Mouse (Mus musculus): ENCODE data around the gene Cblb. TPM values are rescaled to one million over a fixed set of nuclear protein-coding genes. Genes with fewer than 3 reads are reported as not detected.

Cblb gene
- 18.1 and 19.3 TPM in 2 replicates for polyA plus RNA-seq (2015; fragmentation: Nextera tagmentation; extraction: Ambion mirVana)

- H3K9ac ChIP-seq: peak within 1 kb of the TSS; percentile 93
- peaks cover 28% of the 10 kb centered on the region for H3K4me1 ChIP-seq
- H3K4me2 ChIP-seq: peak within 1 kb of the TSS; percentile 60
- no peaks in the 10 kb centered on the region for H3K27me3 ChIP-seq
- H3K27ac ChIP-seq: peak within 1 kb of the TSS; percentile 98
- H3K9me3 ChIP-seq (replicated peaks): no peaks in the 10 kb centered on the region
- peak within 1 kb of the TSS; percentile 98 for H3K4me3 ChIP-seq (replicated peaks)
- ATAC-seq (replicated peaks; ENCODE audit: low FRiP score): peak; percentile 100
- peaks cover 18% of the 10 kb centered on the region for H3K36me3 ChIP-seq
- WGBS: under 1% methylated on average over 38 of the region's 38 CpGs
These were observed at the start of gene Cblb for GRCm38 (mm10) chr16:52031091-52031689. Gene Cblb (plus strand): TSS chr16:52031225.

- H3K9ac ChIP-seq: no peak overlapping the region
- H3K36me3 ChIP-seq: no peaks in the 10 kb centered on the region
- H3K27me3 ChIP-seq: no peaks in the 10 kb centered on the region
- H3K4me1 ChIP-seq: peaks cover 3% of the 10 kb centered on the region; the same call in 1 of the 2 replicates
- no peak overlapping the region for H3K4me2 ChIP-seq
- no peaks in the 10 kb centered on the region for H3K9me3 ChIP-seq (replicated peaks)
- no peak overlapping the region for H3K27ac ChIP-seq
- WGBS: 63% methylated on average over 8 of the region's 8 CpGs
- H3K4me3 ChIP-seq (replicated peaks): no peak overlapping the region
- ATAC-seq (replicated peaks; ENCODE audit: low FRiP score): no peak
These were observed 45.6 kb upstream of the Cblb start for GRCm38 (mm10) chr16:51985436-51985835.

GRCm38 (mm10) chr16:51986207-51986606, 44.8 kb upstream of the Cblb start:
- ATAC-seq (replicated peaks; ENCODE audit: low FRiP score): no peak
- 75% methylated on average over 3 of the region's 3 CpGs for WGBS
- H3K36me3 ChIP-seq: no peaks in the 10 kb centered on the region

GRCm38 (mm10) chr16:51987085-51987620, 43.9 kb upstream of the Cblb start:
- no peak; the same call in 1 of the 2 replicates for ATAC-seq (replicated peaks; ENCODE audit: low FRiP score)
- Histone ChIP-seq H3K27me3 (no peaks in the 10 kb centered on the region), H3K9me3 (replicated peaks) (no peaks in the 10 kb centered on the region), H3K4me1 (peaks cover 3% of the 10 kb centered on the region; the same call in 1 of the 2 replicates), H3K4me2 (no peak overlapping the region), H3K4me3 (replicated peaks) (no peak overlapping the region), H3K9ac (no peak overlapping the region), H3K27ac (no peak overlapping the region), H3K36me3 (no peaks in the 10 kb centered on the region)
- WGBS: 53% methylated on average over 4 of the region's 4 CpGs

More at GRCm38 (mm10) chr16:51986207-51986606, 44.8 kb upstream of the Cblb start:
- H3K4me3 ChIP-seq (replicated peaks): no peak overlapping the region
- H3K27ac ChIP-seq: no peak overlapping the region
- H3K9ac ChIP-seq: no peak overlapping the region
- no peak overlapping the region for H3K4me2 ChIP-seq
- peaks cover 3% of the 10 kb centered on the region; the same call in 1 of the 2 replicates for H3K4me1 ChIP-seq
- no peaks in the 10 kb centered on the region for H3K9me3 ChIP-seq (replicated peaks)
- no peaks in the 10 kb centered on the region for H3K27me3 ChIP-seq

GRCm38 (mm10) chr16:51988027-51988426, 43.0 kb upstream of the Cblb start:
- Histone ChIP-seq H3K4me2 (no peak overlapping the region), H3K27ac (no peak overlapping the region), H3K4me1 (peaks cover 3% of the 10 kb centered on the region; the same call in 1 of the 2 replicates), H3K4me3 (replicated peaks) (no peak overlapping the region), H3K9ac (no peak overlapping the region), H3K36me3 (no peaks in the 10 kb centered on the region), H3K27me3 (no peaks in the 10 kb centered on the region), H3K9me3 (replicated peaks) (no peaks in the 10 kb centered on the region)
- ATAC-seq (replicated peaks; ENCODE audit: low FRiP score): no peak

GRCm38 (mm10) chr16:51989259-51989658, 41.8 kb upstream of the Cblb start:
- peaks cover 3% of the 10 kb centered on the region; the same call in 1 of the 2 replicates for H3K4me1 ChIP-seq
- 0 out of 2 replicates have a peak overlapping the region, but pooled peaks have one; percentile 3 for H3K27ac ChIP-seq
- H3K27me3 ChIP-seq: no peaks in the 10 kb centered on the region
- no peaks in the 10 kb centered on the region for H3K36me3 ChIP-seq
- H3K9me3 ChIP-seq (replicated peaks): no peaks in the 10 kb centered on the region
- WGBS: 57% methylated on average over 3 of the region's 3 CpGs
- no peak overlapping the region for H3K9ac ChIP-seq
- H3K4me2 ChIP-seq: no peak overlapping the region
- ATAC-seq (replicated peaks; ENCODE audit: low FRiP score): no peak
- no peak overlapping the region for H3K4me3 ChIP-seq (replicated peaks)

GRCm38 (mm10) chr16:52000043-52000442, 31.0 kb upstream of the Cblb start:
- Histone ChIP-seq H3K4me3 (replicated peaks) (no peak overlapping the region), H3K36me3 (no peaks in the 10 kb centered on the region), H3K27me3 (no peaks in the 10 kb centered on the region), H3K9me3 (replicated peaks) (no peaks in the 10 kb centered on the region), H3K9ac (no peak overlapping the region), H3K4me2 (no peak overlapping the region), H3K4me1 (no peaks in the 10 kb centered on the region), H3K27ac (no peak overlapping the region)
- 74% methylated on average over 3 of the region's 3 CpGs for WGBS
- no peak for ATAC-seq (replicated peaks; ENCODE audit: low FRiP score)

GRCm38 (mm10) chr16:52000801-52001200, 30.2 kb upstream of the Cblb start:
- Histone ChIP-seq H3K4me2 (no peak overlapping the region), H3K4me3 (replicated peaks) (no peak overlapping the region), H3K36me3 (no peaks in the 10 kb centered on the region), H3K27ac (no peak overlapping the region), H3K27me3 (no peaks in the 10 kb centered on the region), H3K9me3 (replicated peaks) (no peaks in the 10 kb centered on the region), H3K4me1 (no peaks in the 10 kb centered on the region), H3K9ac (no peak overlapping the region)
- ATAC-seq (replicated peaks; ENCODE audit: low FRiP score): no peak

GRCm38 (mm10) chr16:52007006-52007405, 24.0 kb upstream of the Cblb start:
- ATAC-seq (replicated peaks; ENCODE audit: low FRiP score): no peak
- Histone ChIP-seq H3K4me3 (replicated peaks) (no peak overlapping the region), H3K27ac (no peak overlapping the region), H3K9me3 (replicated peaks) (no peaks in the 10 kb centered on the region), H3K4me1 (peaks cover 6% of the 10 kb centered on the region; the same call in 1 of the 2 replicates), H3K27me3 (no peaks in the 10 kb centered on the region), H3K9ac (no peak overlapping the region), H3K36me3 (no peaks in the 10 kb centered on the region), H3K4me2 (no peak overlapping the region)
- 83% methylated on average over 3 of the region's 3 CpGs for WGBS

GRCm38 (mm10) chr16:52008471-52008870, 22.6 kb upstream of the Cblb start:
- Histone ChIP-seq H3K27ac (peak overlapping the region; percentile 42; the same call in 1 of the 2 replicates), H3K4me3 (replicated peaks) (no peak overlapping the region), H3K36me3 (no peaks in the 10 kb centered on the region), H3K4me2 (no peak overlapping the region), H3K4me1 (peaks cover 6% of the 10 kb centered on the region; the same call in 1 of the 2 replicates), H3K9ac (no peak overlapping the region), H3K27me3 (no peaks in the 10 kb centered on the region), H3K9me3 (replicated peaks) (no peaks in the 10 kb centered on the region)
- WGBS: 26% methylated on average over 2 of the region's 2 CpGs
- ATAC-seq (replicated peaks; ENCODE audit: low FRiP score): peak; percentile 69

- Histone ChIP-seq H3K9ac (no peak overlapping the region), H3K27me3 (no peaks in the 10 kb centered on the region), H3K36me3 (no peaks in the 10 kb centered on the region), H3K9me3 (replicated peaks) (no peaks in the 10 kb centered on the region), H3K4me3 (replicated peaks) (no peak overlapping the region), H3K27ac (no peak overlapping the region), H3K4me2 (no peak overlapping the region), H3K4me1 (peaks cover 6% of the 10 kb centered on the region; the same call in 1 of the 2 replicates)
- WGBS: 88% methylated on average over 6 of the region's 6 CpGs
- ATAC-seq (replicated peaks; ENCODE audit: low FRiP score): no peak
These were observed 21.6 kb upstream of the Cblb start for GRCm38 (mm10) chr16:52009421-52009820.

GRCm38 (mm10) chr16:52012984-52013383, 18.0 kb upstream of the Cblb start:
- 48% methylated on average over 3 of the region's 3 CpGs for WGBS
- Histone ChIP-seq H3K4me2 (no peak overlapping the region), H3K27me3 (no peaks in the 10 kb centered on the region), H3K4me3 (replicated peaks) (no peak overlapping the region), H3K27ac (no peak overlapping the region), H3K9ac (no peak overlapping the region), H3K4me1 (peaks cover 6% of the 10 kb centered on the region; the same call in 1 of the 2 replicates), H3K9me3 (replicated peaks) (no peaks in the 10 kb centered on the region), H3K36me3 (no peaks in the 10 kb centered on the region)
- no peak for ATAC-seq (replicated peaks; ENCODE audit: low FRiP score)

Data from kidney, embryonic 15.5 days (tissue).